Mouse (Mus musculus) heart, adult 8-10 months (tissue): ENCODE results near the gene Dbndd2. TPM values are rescaled to one million over a fixed set of nuclear protein-coding genes. Genes with fewer than 3 reads are reported as not detected.

Source experiments
- DNase-seq: peaks from one replicate; pipeline ENCODE4 v3.0.0; 2022; ENCODE audit warnings: low spot score
- total RNA-seq, 4 experiments: library from RNA; stranded (reverse); gene quantifications; 2 replicates each; pipeline ENCODE4 v1.2.4; 2022

Gene Dbndd2
- total RNA-seq, 4 experiments from 2014 or later: 11.3 to 15.0 (median 12.6) TPM

GRCm38 (mm10) chr2:164500511-164500910 lies 14.6 kb downstream of the Dbndd2 start:
- no peak for DNase-seq

- DNase-seq: no peak
These were observed 19.0 kb downstream of the Dbndd2 start for GRCm38 (mm10) chr2:164504919-164505318.

- DNase-seq: no peak
These were observed 19.9 kb downstream of the Dbndd2 start for GRCm38 (mm10) chr2:164505619-164506347.

GRCm38 (mm10) chr2:164507811-164508210 lies 21.9 kb downstream of the Dbndd2 start:
- no peak for DNase-seq

GRCm38 (mm10) chr2:164510621-164511190 lies 24.8 kb downstream of the Dbndd2 start:
- no peak for DNase-seq

- DNase-seq: no peak
These were observed 26.4 kb downstream of the Dbndd2 start for GRCm38 (mm10) chr2:164512121-164512909.

- DNase-seq: peak; percentile 81
These were observed 27.5 kb downstream of the Dbndd2 start for GRCm38 (mm10) chr2:164513389-164513788.

- no peak for DNase-seq
These were observed 29.0 kb downstream of the Dbndd2 start for GRCm38 (mm10) chr2:164514916-164515315.

GRCm38 (mm10) chr2:164515897-164516296 lies 30.0 kb downstream of the Dbndd2 start:
- DNase-seq: no peak

GRCm38 (mm10) chr2:164516592-164516991 lies 30.7 kb downstream of the Dbndd2 start:
- DNase-seq: no peak

GRCm38 (mm10) chr2:164517485-164518221 lies 31.7 kb downstream of the Dbndd2 start:
- DNase-seq: peak; percentile 54

GRCm38 (mm10) chr2:164518266-164519170 lies 32.6 kb downstream of the Dbndd2 start:
- no peak for DNase-seq

GRCm38 (mm10) chr2:164519171-164519526 lies 33.2 kb downstream of the Dbndd2 start:
- no peak for DNase-seq

- peak; percentile 45 for DNase-seq
These were observed 34.9 kb downstream of the Dbndd2 start for GRCm38 (mm10) chr2:164520782-164521181.

GRCm38 (mm10) chr2:164521841-164522240 lies 35.9 kb downstream of the Dbndd2 start:
- DNase-seq: no peak

- DNase-seq: no peak
These were observed 36.4 kb downstream of the Dbndd2 start for GRCm38 (mm10) chr2:164522280-164522679.

GRCm38 (mm10) chr2:164523301-164523773 lies 37.4 kb downstream of the Dbndd2 start:
- DNase-seq: no peak

- DNase-seq: no peak
These were observed 42.7 kb downstream of the Dbndd2 start for GRCm38 (mm10) chr2:164528557-164528956.

GRCm38 (mm10) chr2:164531169-164531568 lies 45.3 kb downstream of the Dbndd2 start:
- DNase-seq: peak; percentile 61

- DNase-seq: no peak
These were observed 48.4 kb downstream of the Dbndd2 start for GRCm38 (mm10) chr2:164534315-164534714.

GRCm38 (mm10) chr2:164537003-164537402 lies 51.1 kb downstream of the Dbndd2 start:
- no peak for DNase-seq
